Mouse (Mus musculus) testis, adult 2 months (tissue): ENCODE results near the gene Gpam.

Experiments used
- CTCF ChIP-seq: fragments of 200-500 bp; IDR thresholded peaks from 2 replicates; pipeline ENCODE4 v1.5.1; 2012; ENCODE audit warnings: low read depth, mild to moderate bottlenecking, inconsistent platforms, low read length, moderate library complexity; ENCODE audit not compliant: control insufficient read depth, insufficient read depth, insufficient replicate concordance
- POLR2A ChIP-seq: fragments of 200-500 bp; IDR thresholded peaks from 2 replicates; pipeline ENCODE4 v1.6.1; 2012; ENCODE audit warnings: low read depth, mild to moderate bottlenecking, inconsistent platforms, low read length, moderate library complexity; ENCODE audit not compliant: control insufficient read depth

DNA sequence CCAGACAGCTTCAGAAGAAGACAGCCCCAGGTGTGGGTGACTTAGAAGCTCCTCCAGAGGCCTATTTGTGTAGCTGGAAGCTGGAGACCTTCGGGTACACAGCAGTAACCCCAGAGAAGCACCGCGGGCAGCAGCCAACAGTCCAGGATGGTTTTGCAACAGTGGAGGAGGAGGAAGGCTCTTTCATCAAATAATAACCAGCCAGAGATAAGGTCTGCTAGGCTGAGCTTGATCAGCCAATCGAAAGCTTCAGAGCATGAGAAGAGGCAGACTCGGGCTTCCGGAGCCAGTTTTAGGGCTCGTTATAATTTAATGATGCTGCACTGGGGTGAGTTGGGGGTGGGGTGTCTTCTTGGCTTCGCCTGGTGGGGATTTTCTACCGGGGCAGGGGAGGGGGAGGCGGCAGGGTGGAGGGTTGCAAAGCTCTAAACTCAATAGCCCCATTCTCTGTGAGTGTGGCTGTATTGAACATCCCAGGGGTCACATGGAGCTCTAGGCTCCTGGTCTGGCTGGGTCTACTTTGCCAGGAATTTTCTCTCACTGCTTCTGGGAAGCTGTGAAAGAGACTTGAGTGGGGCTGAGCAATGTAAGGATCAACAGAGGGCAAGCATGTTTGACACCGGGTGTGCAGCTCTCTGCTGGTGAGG is at the start of gene Gpam:
- TF ChIP-seq CTCF (no peak), POLR2A (no peak)
